Mouse (Mus musculus): ENCODE results near the gene Gm49361.
A peak's percentile ranks its signal among the peaks of the same experiment; 100 is the strongest.
"Not testable (repeated sequence)": the region's sequence is repeated elsewhere in the genome, so short reads cannot be mapped to it uniquely, and the experiment has no call there.

Gene Gm49361

DNA sequence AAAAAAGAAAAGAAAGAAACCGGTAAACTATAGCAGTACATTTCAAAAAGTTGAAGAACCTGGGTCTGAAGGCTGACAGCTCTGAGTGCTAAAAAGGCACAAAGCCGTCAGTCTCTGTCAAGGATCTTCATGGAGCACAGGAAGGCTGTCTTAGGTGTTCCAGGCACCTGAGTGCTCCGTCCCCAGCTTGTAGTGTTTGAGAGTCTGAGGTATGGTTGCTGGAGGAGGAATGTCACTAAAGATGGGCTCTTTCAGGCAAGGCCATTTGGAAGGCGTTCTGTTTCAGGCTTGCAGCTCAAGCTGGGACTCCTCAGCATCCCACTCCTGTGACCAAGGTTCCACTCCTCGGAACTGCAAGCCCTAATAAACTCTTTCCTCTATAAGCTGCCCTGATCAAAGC lies 58.5 kb downstream of the Gm49361 start:
- no peak for DNase-seq

DNA sequence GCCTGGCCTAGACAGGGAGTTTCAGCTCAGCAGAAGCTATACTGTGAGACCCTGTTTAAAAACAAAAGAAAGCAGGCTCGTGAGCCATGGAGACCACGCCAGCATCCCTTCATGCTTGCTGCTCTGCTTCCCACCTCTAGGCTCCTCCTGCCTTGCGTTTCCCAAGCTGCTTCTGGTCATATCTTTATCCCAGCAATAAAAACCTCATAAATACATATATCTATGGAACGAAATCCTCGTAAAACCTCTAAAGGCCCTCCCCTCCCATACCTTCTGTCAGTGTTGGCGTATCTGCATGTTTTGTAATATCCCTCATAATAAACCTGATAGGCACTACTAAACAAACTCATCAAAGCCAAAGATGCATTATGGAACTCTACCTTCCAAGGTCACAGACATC lies 59.3 kb downstream of the Gm49361 start:
- DNase-seq, result no peak

GRCm38 (mm10) chr14:57684579-57684978 lies 61.3 kb downstream of the Gm49361 start:
- DNase-seq, result peak; percentile 70

DNA sequence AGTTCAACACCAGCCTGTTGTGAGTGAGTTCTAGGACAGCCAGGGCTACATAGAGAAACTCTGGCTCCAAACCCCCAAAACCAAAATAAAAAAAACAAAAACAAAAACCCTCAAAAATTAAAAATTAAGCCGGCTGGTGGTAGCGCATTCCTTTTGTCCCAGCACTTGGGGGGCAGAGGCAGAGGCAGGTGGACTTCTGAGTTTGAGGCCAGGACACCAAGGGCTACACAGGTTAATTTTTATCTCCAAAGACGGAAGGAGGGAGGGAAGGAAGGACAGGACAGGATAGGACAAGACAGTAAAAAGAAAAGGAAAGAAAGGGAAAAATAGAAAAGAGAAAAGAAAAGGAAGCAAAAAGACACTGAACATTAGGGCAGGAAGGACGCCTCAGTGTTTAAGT lies 63.2 kb downstream of the Gm49361 start:
- DNase-seq, result no peak

DNA sequence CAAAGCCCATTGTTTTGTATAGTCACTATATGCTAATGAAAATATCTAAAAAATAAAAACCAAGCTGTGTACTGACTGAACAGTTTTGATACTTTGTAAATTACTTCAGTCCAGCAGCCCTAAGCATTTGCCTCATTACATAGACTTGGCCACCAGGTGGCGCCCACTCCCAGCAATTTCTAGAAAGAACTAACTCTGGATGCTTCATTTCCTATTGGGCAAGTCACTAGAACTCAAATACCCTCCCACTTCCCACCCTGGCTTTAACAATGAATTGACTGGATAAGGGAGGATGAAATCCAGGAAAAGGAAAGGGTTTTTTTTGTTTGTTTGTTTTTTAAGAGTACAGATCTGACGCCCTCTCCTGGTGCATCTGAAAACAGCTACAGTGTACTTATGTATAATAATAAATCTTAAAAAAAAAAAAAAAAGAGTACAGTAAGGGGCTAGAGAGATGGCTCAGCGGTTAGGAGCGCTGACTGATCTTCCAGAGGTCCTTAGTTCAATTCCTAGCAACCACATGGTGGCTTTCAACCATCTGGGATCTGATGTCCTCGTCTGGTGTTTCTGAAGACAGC lies 65.9 kb downstream of the Gm49361 start:
- peak; percentile 86 for DNase-seq

GRCm38 (mm10) chr14:57679523-57679922 lies 66.4 kb downstream of the Gm49361 start:
- no peak for DNase-seq

DNA sequence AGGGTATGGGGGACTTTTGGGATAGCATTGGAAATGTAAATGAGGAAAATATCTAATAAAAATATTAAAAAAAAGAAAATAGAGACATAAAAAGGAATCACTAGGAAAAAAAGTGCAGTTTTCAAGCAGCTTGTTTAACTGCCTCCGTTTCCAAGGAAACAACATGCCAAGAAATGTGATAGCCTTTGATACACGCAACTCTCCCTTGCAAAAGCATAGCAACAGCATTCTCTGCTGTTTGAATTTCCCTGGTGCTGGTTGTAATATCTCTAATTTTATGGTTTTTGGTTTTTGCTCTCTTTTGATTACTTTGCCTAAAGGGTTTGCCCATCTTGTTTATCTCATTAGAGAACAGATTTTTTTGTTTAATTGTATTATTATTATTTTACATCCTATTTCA lies 70.4 kb downstream of the Gm49361 start:
- no peak for DNase-seq

- DNase-seq, result no peak
These were observed 80.3 kb downstream of the Gm49361 start for GRCm38 (mm10) chr14:57665628-57665950.

- DNase-seq, result peak; percentile 83
These were observed 80.9 kb downstream of the Gm49361 start, which contains the start of gene Xpo4 for GRCm38 (mm10) chr14:57664822-57665627. Gene Xpo4 (minus strand): TSS chr14:57665430.

DNA sequence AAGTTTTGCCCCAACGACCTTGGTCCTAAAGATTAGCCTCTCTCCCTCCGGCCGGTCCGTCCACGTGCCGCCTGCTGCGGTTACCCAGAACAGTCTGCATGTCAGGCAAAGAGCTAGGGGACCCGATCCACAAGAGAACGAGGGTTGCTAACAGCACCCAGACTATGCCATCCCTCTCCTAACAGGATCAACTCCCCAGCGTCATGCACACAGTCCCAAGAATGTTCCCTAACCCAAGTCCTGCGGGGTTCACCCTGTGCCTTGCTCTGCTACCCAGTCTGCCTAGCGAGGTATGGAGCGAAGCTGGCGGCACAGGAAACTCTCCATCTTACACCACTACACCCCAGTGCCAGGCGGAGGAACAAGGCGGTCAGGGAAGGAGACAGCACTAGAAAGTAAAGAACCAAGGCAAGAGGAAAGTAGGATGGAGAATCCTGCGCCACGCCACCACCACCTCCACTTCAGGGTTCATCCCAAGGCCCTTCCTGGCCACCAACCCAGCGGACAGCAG lies 81.5 kb downstream of the Gm49361 start:
- no peak for DNase-seq

- no peak for DNase-seq
These were observed 82.3 kb downstream of the Gm49361 start for GRCm38 (mm10) chr14:57663630-57664029.

DNA sequence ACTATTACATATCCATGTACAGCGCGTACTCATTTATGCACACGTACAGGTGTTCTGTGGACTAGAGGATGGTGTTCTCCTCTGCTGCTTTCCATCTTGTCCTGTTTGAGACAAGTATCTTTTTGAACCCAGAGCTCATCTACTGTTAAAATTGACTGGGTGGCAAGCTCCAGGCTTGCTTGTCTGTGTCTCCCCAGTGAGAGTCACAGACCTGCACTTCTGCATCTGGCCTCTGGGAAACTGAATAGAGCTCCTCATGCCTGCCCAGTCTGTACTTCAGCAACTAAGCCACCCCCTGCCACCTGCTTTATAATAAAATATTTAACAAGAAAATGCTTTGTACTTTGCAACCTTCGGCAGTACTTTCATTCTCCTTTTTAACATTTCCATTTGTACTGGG lies 87.6 kb downstream of the Gm49361 start:
- DNase-seq, result no peak

DNA sequence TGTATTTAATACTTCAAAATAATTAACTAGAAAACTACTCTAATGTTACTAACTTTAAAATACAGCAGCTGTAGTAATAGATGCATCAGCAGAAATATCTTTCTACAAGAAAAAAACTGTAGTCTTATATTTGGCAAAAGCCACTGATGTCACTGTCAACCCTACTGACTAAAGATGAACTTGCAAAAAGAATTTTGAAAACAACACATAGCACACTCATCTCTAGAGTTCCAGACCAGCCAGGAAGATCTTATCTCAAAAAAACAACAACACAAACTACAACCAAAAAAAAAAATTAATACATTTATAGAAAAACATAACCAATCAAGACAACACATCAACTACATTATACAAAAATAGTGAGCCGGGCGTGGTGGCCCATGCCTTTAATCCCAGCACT lies 88.4 kb downstream of the Gm49361 start:
- no peak for DNase-seq

DNA sequence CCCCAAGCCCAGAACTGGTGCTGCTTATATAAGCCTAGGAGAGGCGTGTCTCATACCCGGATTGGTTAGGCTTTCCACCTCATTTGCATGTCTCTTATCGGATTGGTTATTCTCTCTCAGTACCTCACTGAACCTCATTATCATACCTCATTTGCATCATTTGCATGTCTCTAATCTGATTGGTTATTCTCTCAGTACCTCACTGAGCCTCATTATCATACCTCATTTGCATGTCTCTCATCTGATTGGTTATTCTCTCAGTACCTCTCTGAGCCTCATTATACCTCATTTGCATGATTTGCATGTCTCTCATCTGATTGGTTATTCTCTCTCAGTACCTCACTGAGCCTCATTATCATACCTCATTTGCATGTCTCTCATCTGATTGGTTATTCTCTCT lies 89.4 kb downstream of the Gm49361 start:
- DNase-seq, result not testable (repeated sequence)

DNA sequence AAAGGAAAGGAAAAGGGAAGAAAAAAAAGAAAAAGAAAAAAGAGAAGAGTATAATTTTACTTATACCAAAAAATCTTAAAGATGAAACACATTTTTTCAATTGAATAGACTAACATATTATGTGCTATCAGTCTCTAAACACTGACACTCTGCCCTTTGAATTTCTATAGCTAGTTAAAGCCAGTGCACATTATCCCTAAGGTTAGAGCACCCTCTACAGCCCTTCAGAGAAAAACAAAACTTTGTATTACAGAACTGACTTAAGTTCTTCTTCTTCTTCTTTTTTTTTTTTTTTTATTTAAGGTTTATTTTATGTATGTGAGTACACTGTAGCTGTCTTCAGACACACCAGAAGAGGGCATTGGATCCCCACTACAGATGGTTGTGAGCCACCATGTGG lies 96.4 kb downstream of the Gm49361 start:
- DNase-seq, result no peak

DNA sequence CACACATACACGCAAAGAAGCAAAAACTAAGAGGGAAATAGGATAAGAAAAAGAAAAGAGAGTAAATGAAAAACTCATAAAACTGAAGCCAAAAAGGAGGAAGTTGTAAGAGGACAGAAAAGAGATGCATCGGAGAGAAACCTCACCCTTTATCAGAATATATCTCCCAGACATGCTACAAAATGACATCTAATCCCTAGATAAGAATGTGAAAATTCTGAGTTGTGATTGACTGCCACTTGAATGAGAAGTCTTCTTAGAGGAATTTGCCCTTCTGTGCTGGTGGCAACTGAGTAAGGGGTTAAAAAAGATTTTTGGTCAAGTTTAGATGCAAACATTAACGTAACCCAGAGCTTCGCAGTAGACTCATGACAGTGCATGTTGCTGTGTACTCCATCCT lies 99.7 kb downstream of the Gm49361 start:
- no peak for DNase-seq

DNA sequence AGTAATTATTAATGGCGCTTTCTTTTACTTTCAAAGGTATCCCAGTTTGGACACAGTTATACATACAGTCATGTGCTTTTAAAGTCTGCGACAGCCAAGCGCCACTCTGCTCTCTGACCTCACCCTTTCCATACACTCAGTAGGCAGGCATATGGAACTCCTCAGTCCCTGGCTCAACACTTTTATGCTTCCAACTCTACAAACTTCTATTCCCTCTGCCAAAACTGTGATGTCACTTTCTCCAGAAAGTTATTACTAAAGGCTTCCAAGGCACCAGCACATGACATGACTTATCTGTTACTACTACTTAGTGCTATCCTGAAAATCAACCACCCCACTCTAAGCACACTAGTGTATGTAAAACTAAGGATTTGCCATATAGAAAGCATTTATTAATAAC lies 106.8 kb downstream of the Gm49361 start:
- no peak for DNase-seq

- DNase-seq, result no peak
These were observed 111.8 kb downstream of the Gm49361 start for GRCm38 (mm10) chr14:57634141-57634540.

GRCm38 (mm10) chr14:57629595-57629994 lies 116.3 kb downstream of the Gm49361 start:
- DNase-seq, result no peak

GRCm38 (mm10) chr14:57622934-57623333 lies 123.0 kb downstream of the Gm49361 start:
- DNase-seq, result no peak

DNA sequence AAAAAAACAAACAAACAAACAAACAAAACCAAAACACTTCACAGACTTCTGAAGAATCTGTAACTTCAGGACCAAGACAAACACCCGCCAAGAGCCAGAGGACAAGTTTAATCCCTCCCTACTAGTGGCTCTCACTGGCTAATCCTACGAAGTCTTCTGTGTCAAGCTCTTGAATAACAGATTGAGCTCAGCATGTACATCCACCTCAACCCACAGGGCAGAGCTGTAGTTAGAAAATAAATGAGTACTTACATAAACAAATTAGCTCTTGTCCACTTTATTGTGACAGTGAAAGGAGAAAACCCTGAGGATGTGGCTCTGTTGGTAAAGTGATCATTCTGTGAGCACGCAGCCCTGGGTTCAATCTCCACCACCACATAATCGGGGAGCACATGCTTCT lies 124.2 kb downstream of the Gm49361 start:
- DNase-seq, result no peak

- no peak for DNase-seq
These were observed 125.2 kb downstream of the Gm49361 start for GRCm38 (mm10) chr14:57620598-57621236.

DNA sequence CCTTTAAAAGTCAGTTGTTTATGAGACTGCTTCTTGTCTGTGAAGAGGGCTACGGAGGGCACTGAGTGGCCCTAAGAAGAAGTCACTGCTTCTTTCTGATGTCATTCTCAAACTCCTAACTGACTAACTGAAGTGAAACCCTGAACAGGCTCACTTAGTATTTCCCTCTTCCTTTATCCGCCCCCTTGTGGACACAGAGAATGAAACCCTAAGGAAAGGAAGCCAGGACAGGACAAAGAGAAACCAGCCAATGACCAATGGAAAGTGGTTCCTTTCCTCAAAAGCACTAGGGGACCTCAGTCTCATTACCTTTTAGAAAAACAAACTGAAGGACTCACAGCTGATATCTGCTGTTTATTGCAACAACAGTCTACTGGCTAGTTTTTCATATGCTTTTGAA lies 126.4 kb downstream of the Gm49361 start:
- DNase-seq, result peak; percentile 21

DNA sequence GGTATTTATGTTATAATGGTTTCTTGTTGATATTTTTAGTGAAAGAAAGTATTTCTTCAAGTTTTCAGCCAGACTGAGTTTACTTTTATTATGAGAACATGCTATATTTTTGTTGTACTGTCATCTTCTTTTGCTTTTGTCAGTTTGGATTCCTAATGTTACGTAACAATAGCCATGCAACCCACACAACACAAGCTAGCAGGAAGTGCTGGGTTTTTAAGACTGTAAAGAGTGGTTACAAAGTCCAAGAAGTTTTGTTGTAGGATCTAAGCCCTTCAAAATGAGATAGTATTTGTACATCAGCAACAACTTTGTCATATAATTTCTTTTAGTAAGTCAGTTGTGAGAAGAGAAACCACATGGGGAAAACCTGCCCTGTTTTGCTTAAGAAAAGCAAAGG lies 128.2 kb downstream of the Gm49361 start:
- no peak for DNase-seq
